Mouse (Mus musculus) 3134 (cell line): ENCODE data around the gene Trim11.

Experiments
- DNase-seq: peaks from one replicate; pipeline ENCODE4 v3.0.0-alpha.2; 2011; ENCODE audit warnings: low spot score; ENCODE audit not compliant: insufficient read length; ENCODE audit errors: extremely low read depth

Gene Trim11

DNA sequence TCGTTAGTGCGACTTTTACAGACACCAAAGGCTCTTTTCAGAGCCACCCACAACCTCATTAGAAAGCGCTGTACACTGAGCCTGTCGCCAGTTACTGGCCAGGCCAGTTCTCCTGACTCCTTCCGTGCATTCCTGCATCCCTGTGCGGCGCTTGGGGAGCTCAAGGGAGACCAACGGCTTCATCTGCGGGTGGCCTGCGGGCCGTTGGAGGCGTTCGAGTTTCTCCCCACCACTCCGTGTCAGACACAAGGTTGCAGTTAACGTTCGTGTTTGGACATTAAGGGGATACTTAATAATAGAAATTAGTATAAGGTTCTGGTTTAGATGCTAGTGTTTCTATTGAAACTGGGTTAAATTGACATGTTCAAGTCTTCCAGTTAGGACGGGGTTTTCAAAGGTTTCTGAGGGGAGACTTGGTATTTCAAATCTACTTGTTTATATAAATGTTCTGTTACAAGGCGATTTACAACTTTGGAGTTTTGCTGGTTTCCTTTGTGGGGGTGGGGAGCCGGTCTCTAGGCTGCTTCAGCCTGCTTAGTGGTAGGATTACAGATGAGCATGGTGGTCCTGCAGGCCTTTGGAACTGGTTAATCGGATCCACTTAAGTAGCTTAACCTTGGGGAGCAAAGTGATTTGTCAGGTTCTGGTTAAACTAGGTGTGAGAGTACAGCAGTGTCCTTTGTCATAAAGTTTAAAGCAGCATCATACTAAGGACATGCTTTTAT, 22.6 kb upstream of the Trim11 start:
- DNase-seq, result peak; percentile 39

DNA sequence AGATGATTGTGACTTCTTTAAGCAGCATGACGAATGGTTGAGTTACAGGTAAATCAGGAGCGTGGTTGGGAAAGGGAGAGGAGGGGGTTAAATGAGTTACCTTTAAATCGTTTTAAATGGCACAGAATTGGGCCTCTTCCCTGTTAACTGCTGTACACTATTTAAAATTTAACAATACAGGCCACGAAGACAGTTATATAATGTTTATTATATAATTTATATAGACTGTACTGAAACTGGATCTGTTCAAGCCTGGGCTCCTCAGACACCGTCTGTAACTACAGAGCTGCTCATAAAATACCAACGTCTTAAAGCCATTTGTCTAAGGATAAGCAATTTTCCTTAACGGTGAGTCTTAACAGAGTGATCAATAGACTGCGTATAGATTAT, 22.0 kb upstream of the Trim11 start:
- no peak for DNase-seq

DNA sequence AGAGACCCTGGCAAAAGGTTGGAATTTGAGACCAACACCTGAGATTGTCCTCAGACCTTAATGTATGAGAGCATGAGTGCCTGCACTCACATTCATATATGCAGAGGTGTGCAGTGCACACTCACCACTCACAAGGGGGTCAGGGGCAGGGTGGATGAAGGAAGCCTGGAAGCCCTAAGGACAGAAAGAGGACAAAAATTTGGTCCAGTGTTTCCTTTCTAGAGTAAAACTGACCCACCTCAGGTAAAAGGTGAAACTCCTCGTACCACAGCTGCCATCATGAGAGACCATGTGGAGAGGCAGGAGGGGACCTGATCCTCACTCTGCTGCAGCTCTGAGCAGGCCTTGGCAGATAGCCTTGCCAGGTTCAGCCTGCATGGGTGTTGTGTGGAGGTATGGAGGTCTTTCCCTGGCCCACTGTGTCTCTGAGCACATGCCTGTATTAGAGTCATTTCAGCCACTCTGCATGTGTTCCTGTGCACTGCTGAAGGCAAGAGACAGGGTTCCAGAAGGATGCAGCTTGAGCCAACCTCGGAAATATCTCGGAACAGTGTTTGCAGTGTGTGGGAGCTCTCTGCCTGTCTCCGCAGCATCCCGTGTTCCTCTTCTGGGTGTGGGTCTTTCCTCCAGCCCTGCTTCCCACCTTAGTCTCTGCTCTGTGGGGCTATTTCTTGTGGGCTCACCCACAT, 20.5 kb upstream of the Trim11 start:
- DNase-seq, result no peak

DNA sequence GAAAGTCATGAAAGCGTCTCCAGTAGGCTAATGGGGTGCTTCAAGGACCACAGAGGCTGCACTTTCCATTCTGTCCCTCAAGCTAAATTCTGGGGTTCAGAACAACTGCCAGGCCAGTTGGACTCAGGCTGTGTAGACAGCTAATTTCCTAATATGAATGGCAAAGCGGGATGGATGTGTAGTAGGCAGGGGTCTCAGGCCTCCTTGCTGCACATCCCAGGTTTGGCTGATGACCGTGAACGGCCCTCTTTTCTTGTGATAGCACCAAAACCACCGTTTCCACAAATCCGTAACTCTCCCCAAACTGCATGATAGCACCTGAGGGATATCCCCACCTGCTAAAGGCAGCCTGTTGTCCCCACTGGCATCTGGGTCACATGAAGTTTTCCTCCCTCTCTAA, 19.4 kb upstream of the Trim11 start:
- DNase-seq, result no peak

DNA sequence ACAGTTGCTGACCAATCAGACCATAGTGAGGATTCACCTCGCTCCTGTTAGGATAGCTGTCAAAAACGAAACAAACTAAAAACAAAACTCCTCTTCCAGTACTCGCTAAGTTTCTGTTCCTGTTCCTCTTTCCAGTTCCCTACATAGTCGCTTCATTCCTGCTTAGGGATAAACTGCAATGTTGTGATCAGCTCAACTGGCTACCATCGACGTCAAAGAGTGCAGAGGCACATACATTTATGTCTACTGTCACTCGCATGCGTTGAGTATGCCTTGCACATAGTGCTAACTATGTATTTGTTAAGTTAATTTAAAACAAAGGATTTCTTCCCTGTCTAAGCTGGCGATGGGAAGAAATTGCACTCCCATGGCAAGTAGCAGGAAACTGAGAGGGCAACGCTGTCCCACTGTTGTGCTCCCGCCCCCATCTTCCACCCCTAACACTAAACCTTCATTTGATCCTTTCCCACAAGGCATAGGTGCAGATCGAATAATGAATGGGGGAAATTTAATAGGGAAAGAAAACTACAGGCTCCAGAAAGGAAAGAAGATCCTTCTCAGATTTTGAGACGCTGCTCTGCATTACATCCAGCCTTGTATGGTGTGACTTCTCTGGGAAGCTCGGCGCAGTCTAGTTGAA, 18.6 kb upstream of the Trim11 start:
- no peak for DNase-seq

DNA sequence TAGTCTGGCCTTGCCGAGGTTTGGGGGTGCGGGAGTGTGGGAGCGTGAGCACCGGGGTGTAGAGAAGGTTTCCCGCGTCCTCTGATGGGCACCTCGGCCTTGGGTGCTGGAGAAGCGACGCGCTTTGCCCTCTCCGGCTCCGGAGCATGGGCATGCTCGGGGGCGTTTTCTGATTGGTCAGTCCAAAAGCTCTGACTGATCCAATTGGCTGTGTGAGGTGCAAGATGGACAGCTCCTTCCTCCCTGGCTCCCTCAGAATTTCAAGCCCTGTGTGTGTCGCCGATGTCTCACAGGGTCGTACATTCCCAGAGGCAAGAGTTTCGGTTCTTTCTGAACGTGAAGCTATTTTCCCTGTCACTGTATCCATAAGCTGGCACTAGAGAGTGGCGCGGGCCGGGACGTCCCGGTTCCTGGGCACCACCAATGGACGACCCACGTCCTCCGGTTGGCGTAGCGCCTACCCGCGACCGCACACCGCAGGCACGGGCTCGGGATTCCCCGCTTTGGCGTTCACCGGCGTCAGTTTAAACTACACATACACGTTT, 17.9 kb upstream of the Trim11 start:
- DNase-seq, result peak; percentile 92

DNA sequence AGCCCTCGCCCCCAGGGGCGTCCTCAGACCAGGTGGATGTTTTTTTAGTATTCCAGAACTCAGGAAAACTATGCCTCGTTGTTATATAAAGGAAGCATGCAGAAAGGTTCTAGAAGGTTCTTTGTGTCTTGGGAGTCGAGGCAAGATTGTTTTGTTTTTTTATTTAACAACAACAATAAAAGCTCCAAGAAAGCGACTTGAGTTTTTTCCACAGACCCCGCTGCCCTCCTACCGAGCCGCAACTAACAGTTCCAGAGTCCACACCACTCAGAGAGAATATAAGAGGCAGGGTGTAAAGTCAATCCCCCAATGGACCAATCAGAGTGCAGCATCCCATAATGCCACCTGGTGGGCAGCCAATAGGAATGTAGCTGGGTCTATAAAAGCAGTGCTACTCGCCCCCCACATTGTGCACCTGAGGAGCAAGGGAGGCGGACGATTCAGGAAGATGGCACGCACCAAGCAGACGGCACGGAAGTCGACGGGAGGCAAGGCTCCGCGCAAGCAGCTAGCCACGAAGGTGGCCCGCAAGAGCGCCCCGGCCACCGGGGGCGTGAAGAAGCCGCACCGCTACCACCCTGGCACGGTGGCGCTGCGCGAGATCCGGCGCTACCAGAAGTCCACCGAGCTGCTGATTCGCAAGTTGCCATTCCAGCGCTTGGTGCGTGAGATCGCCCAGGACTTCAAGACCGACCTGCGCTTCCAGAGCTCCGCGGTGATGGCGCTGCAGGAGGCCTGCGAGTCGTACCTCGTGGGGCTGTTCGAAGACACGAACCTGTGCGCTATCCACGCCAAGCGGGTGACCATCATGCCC, 16.3 kb upstream of the Trim11 start:
- no peak for DNase-seq

DNA sequence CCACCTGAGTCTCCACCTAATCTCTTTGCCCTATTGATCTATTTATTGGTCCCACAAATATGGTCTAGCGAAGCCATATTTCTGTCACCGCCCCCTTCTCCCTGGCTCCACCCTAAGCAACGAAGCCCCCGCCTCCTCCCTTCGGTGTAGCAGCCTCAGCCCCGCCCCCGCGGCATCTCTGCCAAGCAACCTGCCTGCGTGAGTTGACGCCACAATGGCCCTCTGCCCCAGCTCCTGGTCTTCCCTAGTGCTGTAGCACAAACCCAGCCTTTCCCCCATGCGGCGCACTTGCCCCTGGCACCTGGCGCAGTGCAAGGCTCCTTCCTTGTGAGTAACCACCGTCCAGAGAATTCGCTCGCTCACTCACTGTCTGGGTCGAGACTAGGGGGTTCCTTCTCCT, 14.3 kb upstream of the Trim11 start:
- no peak for DNase-seq

DNA sequence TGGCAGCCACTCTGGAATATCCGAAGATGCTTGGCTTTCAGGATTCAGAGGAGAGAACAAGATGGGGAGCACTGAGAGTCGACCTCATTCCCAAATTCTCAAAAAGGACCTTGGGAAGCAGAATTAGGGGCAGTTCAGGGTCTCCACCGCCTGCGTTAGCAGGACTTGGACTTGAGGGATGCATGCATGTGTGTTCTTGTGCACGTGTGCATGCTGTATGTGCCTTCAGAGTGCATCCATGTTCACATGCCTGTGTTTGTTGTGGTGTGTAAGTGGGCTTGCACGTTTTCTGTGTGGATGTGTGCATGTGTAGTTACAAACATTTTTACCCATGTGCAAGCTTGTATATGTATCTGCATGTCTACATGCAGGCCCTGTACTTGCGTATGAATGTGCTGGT, 13.7 kb upstream of the Trim11 start:
- DNase-seq, result no peak

DNA sequence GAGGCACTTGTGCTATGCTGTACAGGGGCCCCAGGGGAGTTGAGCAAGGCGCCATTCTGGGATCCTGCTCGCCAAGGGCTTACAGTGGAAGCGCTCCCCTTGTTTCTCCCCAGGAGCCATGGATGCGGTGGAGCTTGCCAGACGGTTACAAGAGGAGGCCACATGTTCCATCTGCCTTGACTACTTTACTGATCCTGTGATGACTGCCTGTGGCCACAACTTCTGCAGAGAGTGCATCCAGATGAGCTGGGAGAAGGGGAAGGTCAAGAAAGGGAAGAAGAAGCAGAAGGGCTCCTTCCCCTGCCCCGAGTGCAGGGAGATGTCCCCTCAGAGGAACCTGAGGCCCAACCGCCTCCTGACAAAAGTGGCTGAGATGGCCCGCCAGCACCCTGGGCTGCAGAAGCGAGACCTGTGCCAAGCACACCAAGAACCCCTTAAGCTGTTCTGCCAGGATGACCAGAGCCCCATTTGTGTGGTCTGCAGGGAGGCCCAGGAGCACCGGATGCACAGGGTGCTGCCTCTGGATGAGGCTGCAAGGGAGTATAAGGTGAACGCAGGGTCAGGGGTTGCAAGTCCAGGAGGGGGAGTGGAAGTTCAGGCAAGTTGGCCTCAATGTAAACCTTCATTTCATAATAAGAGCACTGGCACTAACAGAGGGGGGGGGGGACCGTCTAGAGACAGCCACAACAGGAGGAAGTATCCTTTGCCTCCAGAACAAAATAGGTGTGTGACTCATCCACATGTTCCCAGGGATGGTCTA, 12.7 kb upstream of the Trim11 start:
- DNase-seq, result no peak

DNA sequence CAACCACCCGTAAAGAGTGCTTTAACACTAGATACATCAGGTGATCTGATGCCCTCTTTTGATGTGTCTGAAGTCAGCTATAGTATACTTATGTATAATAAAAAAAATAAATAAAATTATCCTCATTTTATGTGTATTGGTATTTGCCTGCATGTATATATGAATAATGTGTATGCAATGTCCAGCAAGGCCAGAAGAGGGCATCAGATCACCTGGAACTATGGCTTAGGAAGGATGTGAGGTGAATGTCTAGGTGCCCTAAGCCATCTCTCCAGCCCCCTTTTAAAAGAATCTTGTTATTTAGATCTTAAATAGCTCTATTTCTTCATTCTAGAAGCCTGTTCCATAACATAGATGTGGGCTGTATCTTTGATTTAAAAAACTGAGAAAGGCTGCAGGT, 10.5 kb upstream of the Trim11 start:
- no peak for DNase-seq

DNA sequence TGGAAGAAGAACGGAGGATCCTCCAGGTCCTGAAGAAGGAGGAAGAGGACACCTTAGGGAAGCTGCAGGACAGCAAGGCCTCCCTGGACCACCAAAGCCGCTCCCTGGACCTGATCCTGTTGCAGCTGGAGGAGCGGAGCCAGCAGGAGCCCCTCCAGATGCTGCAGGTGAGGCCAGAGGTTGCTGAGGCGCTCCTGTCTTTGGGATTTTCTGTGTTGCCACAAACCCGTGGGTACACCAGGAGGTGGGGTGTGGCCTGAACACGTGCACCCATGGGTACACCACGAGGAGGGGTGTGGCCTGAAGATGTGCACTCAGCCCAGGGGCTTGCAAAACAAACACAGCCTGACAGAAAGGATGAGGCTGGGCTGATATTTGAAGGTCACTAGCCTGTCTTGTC, 9.3 kb upstream of the Trim11 start:
- DNase-seq, result no peak

DNA sequence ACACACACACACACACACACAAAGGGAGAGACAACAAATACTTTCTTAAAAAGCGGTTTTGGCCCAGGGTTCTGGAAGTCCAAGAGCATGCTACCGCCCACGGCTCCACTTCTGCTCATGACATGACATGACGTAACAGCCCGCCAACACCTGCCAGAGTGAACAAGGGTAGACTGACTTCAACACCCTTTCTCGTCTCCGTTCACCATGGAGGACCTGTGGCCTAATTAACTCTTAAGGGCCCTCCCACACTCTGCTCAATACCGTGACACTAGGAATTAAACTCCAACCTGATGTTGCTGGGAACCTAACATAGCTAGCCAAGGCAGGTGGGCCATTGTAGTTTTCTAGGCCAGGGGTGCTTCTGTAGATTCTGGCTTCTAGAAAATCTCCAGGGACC, 8.9 kb upstream of the Trim11 start:
- DNase-seq, result no peak

DNA sequence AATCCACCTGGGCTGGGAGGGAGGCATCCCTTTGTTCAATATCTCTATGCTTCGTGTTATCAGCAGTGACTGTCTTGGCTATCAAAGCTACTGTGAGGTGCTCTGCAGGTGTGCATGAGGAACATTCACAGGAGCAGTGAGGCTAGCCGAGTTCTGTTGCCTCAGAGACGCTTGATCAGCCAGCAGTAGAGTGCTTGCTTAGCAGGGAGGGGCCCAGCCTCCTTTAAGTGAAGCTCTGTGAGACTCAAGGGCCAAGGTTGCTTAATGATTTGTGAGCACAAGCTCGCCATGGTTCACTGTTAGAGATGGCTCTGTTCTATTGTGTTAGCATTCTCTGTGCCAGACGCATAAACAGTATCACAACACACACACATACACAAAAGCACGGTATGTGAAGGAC, 8.2 kb upstream of the Trim11 start:
- no peak for DNase-seq

DNA sequence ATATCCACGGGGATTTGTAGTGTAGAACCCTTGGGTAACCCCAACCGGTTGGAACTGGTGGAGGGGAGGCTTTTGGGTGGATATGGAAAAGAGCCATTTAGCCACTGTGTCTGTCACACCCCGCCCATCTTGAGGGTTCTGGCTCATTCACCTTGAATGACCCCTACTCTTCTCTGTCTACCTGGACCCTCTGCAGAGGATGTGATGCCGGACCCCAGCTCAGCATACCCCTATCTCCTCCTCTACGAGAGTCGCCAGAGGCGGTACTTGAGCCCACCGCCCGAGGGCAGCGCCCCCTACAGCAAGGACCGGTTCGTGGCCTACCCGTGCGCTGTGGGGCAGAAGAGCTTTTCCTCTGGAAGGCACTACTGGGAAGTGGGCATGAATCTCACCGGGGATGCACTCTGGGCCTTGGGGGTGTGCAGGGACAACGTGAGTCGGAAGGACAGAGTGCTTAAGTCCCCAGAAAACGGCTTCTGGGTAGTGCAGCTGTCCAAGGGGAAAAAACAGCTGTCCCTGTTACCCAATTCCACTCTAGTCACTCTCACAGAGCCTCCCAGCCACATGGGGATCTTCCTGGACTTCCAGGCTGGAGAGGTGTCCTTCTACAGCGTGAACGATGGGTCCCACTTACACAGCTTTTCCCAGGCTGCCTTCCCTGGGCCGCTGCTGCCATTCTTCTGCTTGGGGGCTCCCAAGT, 6.9 kb upstream of the Trim11 start:
- no peak for DNase-seq

DNA sequence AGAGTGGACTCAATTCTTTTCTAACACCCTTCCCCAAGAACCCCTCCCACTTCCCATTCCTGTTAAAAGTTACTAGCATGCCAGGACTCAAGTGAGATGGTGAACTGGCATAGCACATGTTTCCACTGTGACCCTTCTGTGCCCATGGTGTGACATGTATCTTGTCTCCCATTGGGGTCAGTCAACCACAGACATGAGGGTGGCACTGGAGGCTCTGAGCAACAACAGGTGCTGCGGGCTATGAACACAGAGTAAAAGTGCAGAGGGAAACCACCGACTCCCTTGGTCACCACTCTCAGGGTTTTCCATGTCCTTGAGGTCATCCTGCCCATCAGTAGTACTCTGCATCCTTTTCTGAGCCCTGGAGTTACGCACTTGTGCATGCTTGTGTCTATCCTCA, 6.1 kb upstream of the Trim11 start:
- no peak for DNase-seq

DNA sequence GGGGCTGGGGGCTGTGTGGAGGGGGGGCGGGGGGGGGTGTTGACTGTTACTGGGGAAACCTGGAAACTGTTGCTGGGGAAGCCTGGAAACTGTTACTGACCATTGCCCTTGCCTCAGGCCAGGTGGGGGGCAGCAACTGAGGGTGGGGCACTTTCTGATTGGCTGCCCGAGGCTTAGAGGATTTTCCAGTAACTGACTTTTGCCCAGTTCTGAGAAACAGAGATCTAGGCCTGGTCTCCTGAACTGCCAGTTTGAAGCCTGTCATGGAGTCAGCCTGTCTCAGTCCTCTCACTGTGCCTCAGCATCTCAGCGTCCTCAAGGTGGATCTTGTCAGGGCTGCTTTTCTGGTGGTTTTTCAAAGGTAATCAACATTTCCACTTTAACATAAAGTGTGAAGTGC, 3.5 kb upstream of the Trim11 start:
- no peak for DNase-seq

DNA sequence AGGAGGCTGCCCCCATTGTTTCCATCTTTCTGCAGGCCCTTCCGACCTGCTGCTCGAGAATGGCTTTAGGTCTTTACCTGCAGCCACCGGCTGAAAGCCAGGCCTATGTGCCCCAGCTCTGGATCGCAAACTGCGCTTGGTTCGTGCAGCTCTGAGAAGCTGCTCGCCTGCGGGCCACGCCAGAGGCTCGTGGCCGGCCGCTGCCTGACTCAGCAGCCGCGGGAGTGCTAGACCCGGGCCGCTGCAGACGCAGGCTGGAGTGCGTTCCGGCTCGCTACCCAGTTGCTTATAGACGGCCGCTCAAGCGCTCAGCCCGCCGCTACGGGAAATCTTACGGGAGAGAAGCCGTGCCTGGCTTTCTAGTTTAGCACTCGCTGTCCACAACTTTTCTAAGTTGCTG, 743 bp upstream of the Trim11 start:
- DNase-seq, result peak; percentile 65

DNA sequence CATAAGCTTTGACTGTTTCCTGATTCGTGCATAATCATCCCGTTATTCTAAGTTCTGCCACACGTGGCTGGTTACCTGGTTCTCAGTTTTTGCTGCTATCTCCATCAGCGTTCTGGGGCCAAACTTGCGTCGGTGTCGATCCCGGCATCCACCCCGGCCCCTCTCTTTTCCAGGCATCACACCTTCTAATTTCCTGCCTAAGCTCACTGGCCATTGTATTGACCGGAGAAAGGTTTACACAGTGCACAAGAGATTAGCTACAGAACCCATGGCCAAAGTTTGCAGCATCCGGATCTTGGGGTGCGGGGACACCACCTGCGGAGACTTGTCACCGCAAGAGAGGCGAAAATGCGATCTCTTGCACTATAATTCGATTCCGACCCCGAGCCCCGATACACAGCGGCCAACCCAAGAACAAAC, 276 bp upstream of the Trim11 start:
- peak; percentile 72 for DNase-seq

DNA sequence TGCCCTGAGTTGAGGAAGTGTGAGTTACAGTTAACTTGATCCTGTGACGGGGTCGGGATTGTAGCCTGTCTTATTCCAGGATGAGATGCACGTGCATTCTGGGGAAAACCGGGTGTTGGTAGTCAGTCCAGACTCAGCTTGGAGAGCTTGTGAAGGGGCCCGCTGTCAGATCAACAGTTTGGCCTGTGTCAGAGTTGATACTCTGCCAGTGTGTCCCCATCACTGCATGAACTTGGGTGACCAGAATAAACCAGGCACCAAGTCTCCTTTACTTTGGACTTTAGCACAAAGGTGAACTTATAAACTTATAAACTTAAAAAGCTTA, 775 bp downstream of the Trim11 start:
- no peak for DNase-seq
